Mouse (Mus musculus): ENCODE results near the gene Ephx1.

DNA sequence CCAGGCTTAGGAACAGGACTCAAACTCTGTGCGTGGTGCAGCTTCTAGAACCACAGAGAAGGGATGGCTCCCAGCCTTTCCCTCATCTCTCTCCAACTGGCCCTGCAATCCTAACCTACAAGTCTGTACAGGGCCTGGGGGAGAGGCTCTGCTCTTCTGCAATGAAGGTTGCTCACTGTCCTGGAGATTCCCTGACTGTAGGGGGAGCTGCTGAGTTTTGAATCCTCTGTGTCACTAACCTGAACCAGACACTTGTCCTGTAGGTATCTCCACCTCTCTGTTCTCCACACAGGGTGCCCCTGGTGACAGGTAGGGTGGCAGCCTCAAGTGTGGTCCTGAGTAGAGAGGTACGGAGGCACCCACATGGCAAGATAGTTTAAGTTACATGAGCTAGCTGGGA is 40.2 kb downstream of the Ephx1 start:
- TF ChIP-seq EP300 (optimal IDR thresholded peaks at IDR 0.05), result no peak
- TF ChIP-seq CTCF (IDR thresholded peaks at IDR 0.05; ENCODE audit: low read depth), result peak; percentile 63
